Mouse (Mus musculus) frontal cortex, postnatal 10 days (tissue): Measurements from ENCODE around the gene Hspa5.
"Not testable (repeated sequence)": the region's sequence is repeated elsewhere in the genome, so short reads cannot be mapped to it uniquely, and the experiment has no call there.

ENCODE experiments used
- DNase-seq, 2 experiments: peaks; one replicate each; pipeline ENCODE4 v3.0.0; 2022; ENCODE audit warnings: low spot score in 2 of 2, mixed read lengths in 1 of 2

The Hspa5 gene

GRCm38 (mm10) chr2:34770951-34771350 lies 819 bp upstream of the Hspa5 start:
- DNase-seq = no peak

- DNase-seq = no peak
Measured at GRCm38 (mm10) chr2:34772252-34773235, 774 bp downstream of the Hspa5 start.

GRCm38 (mm10) chr2:34773673-34774072 lies 1.9 kb downstream of the Hspa5 start:
- no peak for DNase-seq

- DNase-seq = no peak
Measured at GRCm38 (mm10) chr2:34774493-34774892, 2.7 kb downstream of the Hspa5 start.

- no peak for DNase-seq
Measured at GRCm38 (mm10) chr2:34777237-34777868, 5.6 kb downstream of the Hspa5 start.

- no peak for DNase-seq
Measured at GRCm38 (mm10) chr2:34783064-34784020, 11.6 kb downstream of the Hspa5 start.

GRCm38 (mm10) chr2:34784085-34784484 lies 12.3 kb downstream of the Hspa5 start:
- DNase-seq = no peak

GRCm38 (mm10) chr2:34790282-34790681 lies 18.5 kb downstream of the Hspa5 start:
- no peak for DNase-seq

GRCm38 (mm10) chr2:34792543-34792942 lies 20.8 kb downstream of the Hspa5 start:
- not testable (repeated sequence) for DNase-seq

GRCm38 (mm10) chr2:34794511-34794910 lies 22.7 kb downstream of the Hspa5 start:
- DNase-seq = no peak

- no peak for DNase-seq
Measured at GRCm38 (mm10) chr2:34795426-34795825, 23.7 kb downstream of the Hspa5 start.

GRCm38 (mm10) chr2:34799357-34800256 lies 27.8 kb downstream of the Hspa5 start, which contains the start of gene Rabepk:
Rabepk (minus strand) TSS chr2:34799912.
- DNase-seq = peak; percentile 66 to 69

- no peak for DNase-seq
Measured at GRCm38 (mm10) chr2:34800371-34800770, 28.6 kb downstream of the Hspa5 start.

GRCm38 (mm10) chr2:34801516-34802482 lies 30.0 kb downstream of the Hspa5 start:
- DNase-seq = peak; percentile 96 to 97

- peak in 1 of 2 experiments; percentile 41 for DNase-seq
Measured at GRCm38 (mm10) chr2:34802565-34803245, 30.9 kb downstream of the Hspa5 start.

GRCm38 (mm10) chr2:34803746-34804145 lies 32.0 kb downstream of the Hspa5 start:
- DNase-seq = no peak

- no peak for DNase-seq
Measured at GRCm38 (mm10) chr2:34804172-34804571, 32.4 kb downstream of the Hspa5 start.

GRCm38 (mm10) chr2:34804815-34805214 lies 33.0 kb downstream of the Hspa5 start:
- DNase-seq = no peak
